Mouse (Mus musculus): Measurements from ENCODE around the gene Acad10.
A peak's percentile ranks its signal among the peaks of the same experiment; 100 is the strongest.
"Not testable (repeated sequence)": the region's sequence is repeated elsewhere in the genome, so short reads cannot be mapped to it uniquely, and the experiment has no call there.

The Acad10 gene

DNA sequence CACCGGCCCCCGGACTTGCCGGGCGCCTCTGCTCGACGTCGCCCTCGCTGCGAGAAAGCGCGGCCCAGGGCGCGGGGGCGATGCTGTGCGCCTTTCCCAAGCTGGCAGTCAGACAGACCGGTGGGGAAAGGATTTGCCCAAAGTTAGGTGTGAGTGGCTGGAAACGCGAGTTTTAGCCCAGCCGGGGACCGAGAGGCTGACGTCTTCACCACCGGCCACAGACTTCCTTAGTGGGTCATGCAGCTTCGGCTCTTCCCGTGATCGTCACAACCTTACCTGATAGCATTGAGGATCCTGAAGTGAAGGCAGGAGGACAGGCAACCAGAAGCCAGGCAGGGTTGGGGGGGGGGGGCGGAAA is 562 bp upstream of the Acad10 start:
- no peak for DNase-seq (ENCODE audit: extremely low read depth, low read depth, low spot score)

DNA sequence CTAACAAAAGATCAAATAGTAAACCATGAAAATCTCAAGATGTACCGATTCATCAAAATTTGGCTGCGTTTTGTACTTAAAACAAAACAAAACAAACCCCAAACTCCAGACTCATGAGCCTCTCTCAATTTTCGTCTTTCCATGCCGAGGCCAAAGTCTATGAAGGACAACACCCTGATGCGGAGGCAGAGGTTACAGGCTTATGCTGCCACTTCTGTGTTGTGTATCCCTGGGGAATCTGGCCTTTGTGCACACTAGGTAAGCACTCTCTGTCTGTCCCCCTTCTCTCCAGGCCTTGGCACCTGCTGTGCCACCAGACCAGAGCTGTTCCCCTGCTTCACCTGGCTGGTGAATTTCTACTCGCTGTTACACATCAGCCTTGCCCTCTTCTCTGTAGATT is 2.7 kb downstream of the Acad10 start:
- DNase-seq (ENCODE audit: extremely low read depth, low read depth, low spot score) = not testable (repeated sequence)

DNA sequence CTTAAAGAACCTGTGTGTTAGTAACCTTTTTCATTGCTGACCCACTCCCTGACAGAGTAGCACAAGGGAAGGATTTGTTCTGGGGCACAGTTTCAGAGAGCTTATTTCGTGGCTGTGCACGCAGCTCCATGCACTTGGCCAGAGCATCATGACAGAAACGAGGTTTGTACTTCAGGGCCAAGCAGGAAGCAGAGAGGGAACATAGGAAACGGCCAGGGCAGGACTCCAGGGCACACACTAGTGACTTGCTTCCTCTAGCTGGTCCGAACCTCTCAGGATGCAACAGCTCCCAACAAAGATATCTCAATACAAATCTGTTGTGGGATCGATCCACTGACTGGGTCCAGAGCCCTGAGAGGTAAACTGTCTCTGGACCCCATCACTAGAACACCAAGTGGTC is 3.4 kb downstream of the Acad10 start:
- DNase-seq (ENCODE audit: extremely low read depth, low read depth, low spot score) = not testable (repeated sequence)

DNA sequence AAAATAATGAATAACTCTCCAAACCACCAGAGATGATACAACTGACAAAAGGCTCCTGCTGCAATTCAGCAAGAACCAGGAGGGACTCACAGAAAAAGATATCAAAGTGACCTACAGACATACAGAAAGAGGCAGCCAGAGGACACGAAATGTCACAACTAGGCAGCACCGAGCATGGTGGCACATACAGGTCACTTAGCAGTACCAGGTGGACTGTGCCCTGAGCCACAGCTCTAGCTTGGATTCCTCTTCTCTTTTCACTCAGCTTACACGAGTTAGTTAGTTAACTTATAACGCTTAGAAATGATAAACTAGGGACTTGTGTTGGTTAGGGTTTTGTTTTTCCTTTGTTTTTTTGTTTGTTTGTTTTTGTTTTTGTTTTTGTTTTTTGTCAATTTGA is 5.8 kb downstream of the Acad10 start:
- no peak for DNase-seq (ENCODE audit: extremely low read depth, low read depth, low spot score)

DNA sequence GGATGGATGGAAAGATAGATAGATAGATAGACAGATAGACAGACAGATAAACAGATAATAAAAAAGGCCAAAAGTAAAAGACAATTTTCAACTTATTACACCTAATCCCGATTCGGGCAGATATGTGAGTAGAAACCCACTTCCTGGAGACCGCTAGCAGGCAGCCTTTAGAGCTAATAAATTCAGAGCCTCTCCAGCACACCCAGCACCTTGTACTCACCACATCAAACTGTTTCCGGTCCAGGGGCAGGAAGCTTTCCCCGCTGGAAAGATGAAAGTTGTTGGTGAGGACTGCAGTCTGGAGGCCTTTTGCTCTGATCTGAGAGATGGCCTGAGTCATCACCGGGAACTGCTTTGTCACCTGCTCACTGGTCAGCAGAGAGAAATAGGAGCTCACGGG is 11.2 kb downstream of the Acad10 start:
- DNase-seq (ENCODE audit: extremely low read depth, low read depth, low spot score) = no peak

DNA sequence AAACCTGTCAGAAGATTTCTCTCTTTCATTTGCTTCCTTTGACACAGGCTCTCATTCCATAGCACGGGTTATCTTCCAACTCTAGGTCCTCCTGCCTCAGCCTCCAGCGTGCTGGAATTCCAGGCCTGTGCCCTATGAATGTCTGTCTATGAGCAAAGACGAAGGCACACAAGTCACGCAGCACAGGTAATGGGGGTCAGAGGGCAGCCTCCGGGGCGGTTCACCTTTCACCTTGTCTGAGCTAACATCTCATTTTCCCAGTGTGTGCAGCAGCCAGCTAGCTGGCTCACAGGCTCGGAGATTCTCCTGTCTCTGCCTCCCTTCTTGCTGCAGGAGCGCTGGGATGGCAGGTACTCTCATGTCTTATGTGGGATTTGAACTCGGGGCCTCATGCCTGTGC is 20.7 kb downstream of the Acad10 start:
- no peak for DNase-seq (ENCODE audit: extremely low read depth, low read depth, low spot score)

DNA sequence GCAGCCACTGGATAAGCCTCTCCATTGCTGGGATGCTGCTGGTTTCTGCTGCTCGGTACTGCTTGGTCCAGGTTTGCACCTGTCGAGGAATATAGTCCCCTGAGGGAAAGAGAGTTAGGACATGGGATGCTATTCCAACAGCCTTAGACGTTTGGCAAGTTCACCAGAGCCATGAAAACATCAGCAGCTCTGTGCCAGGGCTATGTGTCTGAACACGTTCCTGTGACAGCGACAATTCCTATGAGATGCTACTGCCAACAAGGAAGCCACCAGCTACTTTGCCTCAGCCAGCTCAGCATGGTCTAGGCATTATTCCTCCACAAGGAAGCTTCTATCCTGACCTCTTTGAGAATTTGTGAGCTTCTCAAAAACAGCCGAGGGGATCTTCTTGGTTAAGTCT is 23.0 kb downstream of the Acad10 start:
- peak; percentile 87 for DNase-seq (ENCODE audit: extremely low read depth, low read depth, low spot score)

DNA sequence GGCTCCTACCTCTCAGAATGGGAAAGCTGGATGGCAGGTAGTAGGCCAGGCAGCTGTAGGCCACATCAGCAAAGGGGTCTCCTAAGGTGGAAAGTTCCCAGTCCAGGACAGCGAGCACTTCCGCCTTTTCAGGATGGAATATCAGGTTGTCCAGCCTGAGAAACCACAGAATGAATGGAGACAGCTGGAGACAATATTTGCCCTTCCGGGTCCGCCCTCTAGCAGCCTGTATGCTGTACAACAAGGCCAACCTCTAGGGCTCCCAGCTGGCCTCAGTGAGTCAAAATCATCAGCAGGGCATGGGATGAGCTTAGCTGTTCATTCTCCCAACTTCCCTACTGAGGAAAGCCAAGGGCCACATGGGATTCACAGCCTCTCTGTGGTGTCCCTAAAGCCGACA is 25.6 kb downstream of the Acad10 start:
- DNase-seq (ENCODE audit: extremely low read depth, low read depth, low spot score) = no peak

DNA sequence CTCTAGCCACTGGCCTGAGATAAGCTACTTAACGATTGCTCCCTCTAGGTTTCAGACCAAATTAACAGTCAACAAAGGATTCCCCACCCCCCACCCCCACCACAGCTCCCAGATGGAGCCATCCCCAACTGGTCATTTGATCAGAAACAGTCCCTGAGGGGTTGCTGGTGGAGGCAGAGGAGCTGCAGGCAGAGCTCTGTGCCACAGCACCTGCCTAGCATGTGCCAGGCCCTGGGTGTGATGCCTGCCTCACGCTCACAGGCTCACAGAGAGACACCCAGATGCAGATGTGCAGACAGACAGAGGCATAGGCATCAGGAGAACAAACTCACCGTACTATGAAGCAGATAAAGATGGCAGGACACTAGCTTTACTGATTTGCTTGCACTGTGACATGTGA is 27.5 kb downstream of the Acad10 start:
- DNase-seq (ENCODE audit: extremely low read depth, low read depth, low spot score) = no peak

DNA sequence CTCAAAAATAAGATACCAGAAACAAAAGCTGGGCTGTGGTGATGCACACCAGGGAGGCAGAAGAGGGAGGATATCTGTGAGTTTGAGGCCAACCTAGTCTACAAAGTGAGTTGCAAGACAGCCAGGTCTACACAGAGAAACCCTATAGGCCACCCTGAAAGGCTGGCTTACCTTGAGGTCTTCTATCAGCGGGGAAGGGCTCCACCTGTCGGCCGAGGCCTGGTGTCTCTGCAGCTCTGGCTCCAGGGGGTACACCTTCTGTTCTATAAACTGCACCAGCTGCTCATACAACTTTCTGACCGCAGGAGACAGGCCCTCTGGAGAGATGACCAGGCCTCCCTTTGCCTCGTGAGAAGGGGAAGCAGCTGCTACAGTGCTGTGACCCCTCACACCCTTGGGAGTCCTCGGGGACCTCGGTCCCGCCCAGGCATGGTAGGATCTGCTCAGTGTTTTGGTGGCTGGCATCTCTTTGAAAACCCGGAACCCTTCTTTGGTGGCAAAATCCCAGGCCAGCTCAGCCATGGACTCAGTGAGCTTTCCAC is 29.1 kb downstream of the Acad10 start:
- DNase-seq (ENCODE audit: extremely low read depth, low read depth, low spot score) = not testable (repeated sequence)

DNA sequence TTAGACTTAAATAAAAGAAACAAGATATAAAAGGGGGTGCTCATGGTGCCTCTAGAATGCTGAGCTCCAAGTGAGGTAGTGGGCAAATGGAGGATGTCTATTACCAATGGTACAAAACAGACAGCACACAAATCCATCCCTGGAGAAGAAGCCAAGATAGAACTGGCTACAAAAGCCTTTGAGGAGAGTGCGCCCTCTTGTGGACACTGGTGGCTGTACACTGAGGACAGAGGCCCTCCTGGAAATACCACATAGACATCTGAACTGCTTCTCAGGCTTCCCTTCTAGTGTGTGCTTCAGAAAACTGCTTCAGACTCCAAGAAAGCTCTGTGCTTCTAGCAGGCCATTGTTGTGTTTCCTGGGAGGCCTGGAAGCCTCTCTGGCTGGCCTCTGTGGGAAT is 32.4 kb downstream of the Acad10 start:
- DNase-seq (ENCODE audit: extremely low read depth, low read depth, low spot score) = no peak

DNA sequence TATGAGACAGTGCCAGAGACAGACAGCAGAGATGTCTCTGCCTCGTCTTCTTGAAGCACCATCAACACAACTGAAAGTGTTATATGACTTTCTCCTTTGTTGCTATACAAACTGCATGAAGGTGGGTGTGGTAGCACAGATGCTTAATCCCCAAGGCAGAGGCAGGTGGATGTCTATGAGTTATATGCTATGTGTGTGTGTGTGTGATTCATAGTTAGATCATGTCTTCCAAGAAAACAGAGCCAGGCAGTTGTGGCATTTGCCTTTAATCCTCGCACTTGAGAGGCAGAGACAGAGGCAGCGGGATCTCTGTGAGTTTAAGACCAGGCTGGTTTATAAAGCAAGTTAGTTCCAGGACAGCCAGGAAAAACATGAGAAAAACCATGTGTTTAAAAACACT is 37.1 kb downstream of the Acad10 start:
- DNase-seq (ENCODE audit: extremely low read depth, low read depth, low spot score) = no peak

DNA sequence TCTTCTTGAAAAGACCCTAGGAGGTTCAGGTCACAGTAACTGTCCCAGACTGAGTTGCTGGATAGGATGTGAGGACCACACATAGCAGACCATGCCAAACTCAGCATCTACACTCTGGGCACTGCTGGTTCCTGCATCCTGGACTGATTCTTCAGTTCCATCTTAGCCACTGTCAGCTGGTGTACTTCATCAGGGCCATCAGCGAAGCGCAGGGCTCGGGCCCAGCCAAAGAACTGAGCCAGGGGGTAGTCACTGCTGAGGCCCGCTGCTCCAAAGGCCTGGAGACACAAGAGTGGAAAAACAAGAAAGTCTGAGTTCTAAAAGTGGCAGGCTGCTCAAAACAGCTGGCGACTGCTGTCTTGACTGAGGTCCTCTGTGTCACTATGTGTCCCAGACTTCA is 39.2 kb downstream of the Acad10 start:
- DNase-seq (ENCODE audit: extremely low read depth, low read depth, low spot score) = no peak

DNA sequence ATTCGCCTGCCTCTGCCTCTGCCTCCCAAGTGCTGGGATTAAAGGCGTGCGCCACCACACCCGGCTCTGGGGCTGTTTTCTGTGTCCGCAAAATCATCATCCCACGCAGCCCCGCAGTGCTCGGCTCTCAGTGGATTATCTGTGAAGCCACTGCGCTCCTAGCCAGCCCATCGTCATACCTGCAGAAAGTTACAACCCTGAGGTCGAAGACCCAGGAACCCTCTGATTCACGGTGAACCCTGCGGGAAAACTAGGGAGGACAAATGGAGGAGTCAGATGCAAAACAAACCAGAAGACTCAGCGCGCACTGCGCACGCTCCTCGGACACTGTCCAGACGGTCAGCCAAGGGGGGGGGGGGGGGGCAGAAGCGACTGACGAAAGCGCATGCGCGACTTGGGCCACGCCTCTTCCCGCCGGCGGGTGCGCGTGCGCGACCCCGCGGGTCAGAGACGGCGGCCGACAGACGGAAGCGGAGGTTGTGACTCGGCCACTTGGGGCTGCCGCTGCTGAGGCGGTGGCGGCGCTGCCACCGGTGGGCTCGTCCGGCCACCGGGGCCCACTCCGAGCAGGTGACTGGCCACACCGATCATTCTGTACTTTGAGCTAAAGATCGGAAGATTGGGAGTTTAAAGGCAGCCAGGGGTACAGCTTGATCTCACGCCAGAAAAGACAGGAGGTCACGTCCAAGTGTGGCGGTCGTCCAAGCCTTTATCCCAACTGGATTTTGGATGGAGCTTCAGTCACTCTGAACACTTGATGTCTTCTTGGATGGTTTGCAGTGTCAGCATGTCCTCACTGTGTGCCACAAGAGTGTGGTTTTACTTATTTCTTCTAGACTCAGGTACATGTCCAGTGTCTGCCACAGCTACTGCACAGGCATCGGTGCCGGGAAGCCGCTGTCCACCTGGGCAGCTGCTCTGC is 41.5 kb downstream of the Acad10 start, which contains the start of gene Acad12:
TSS of gene Acad12 (minus strand) at position 347 of the 922 bp plus-strand sequence.
- no peak for DNase-seq (ENCODE audit: extremely low read depth, low read depth, low spot score)

DNA sequence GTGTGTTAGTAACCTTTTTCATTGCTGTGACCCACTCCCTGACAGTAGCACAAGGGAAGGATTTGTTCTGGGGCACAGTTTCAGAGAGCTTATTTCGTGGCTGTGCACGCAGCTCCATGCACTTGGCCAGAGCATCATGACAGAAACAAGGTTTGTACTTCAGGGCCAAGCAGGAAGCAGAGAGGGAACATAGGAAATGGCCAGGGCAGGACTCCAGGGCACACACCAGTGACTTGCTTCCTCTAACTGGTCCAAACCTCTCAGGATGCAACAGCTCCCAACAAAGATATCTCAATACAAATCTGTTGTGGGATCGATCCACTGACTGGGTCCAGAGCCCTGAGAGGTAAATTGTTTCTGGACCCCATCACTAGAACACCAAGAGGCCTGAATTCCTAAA is 45.4 kb downstream of the Acad10 start:
- DNase-seq (ENCODE audit: extremely low read depth, low read depth, low spot score) = not testable (repeated sequence)

DNA sequence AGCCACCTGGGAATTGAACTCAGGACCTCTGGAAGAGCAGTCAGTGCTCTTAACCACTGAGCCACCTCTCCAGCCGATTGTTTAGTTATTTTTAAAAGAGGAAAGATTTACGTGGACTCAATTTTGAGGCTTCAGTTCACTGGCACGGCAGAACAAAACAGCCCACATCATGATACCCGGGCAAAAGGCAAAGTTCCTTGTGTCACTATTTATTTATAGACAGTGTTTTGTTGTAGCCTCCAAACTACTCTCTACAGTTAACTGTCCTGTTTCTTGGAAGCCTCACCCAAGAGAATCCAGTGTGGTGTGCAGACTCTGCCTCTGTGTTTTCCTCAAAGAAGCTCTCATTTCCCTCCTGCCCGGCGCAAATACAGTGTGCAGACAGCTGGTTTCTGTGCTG is 48.3 kb downstream of the Acad10 start:
- DNase-seq (ENCODE audit: extremely low read depth, low read depth, low spot score) = no peak

DNA sequence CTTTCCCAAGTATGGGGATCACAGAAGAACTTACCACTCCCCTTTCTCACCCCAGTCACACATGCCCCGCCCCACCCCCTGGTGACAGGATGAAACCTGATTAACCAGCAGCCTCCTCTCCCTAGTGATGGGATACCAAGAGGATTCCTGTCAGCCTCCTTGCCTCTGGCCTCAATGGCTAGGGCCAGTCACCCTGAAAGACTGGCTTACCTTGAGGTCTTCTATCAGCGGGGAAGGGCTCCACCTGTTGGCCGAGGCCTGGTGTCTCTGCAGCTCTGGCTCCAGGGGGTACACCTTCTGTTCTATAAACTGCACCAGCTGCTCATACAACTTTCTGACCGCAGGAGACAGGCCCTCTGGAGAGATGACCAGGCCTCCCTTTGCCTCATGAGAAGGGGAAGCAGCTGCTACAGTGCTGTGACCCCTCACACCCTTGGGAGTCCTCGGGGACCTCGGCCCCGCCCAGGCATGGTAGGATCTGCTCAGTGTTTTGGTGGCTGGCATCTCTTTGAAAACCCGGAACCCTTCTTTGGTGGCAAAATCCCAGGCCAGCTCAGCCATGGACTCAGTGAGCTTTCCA is 50.7 kb downstream of the Acad10 start:
- DNase-seq (ENCODE audit: extremely low read depth, low read depth, low spot score) = not testable (repeated sequence)

DNA sequence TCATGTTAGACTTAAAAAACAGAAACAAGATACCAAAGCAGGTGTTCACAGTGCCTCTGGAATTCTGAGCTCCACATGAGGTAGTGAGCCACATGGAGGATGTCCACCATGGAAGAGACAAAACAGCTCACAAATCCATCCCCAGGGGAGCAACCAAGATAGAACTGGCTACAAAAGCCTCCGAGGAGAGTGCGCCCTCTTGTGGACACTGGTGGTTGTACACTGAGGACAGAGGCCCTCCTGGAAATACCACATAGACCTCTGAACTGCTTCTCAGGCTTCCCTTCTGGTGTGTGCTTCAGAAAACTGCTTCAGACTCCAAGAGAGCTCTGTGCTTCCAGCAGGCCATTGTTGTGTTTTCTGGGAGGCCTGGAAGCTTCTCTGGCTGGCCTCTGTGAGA is 54.2 kb downstream of the Acad10 start:
- DNase-seq (ENCODE audit: extremely low read depth, low read depth, low spot score) = no peak

DNA sequence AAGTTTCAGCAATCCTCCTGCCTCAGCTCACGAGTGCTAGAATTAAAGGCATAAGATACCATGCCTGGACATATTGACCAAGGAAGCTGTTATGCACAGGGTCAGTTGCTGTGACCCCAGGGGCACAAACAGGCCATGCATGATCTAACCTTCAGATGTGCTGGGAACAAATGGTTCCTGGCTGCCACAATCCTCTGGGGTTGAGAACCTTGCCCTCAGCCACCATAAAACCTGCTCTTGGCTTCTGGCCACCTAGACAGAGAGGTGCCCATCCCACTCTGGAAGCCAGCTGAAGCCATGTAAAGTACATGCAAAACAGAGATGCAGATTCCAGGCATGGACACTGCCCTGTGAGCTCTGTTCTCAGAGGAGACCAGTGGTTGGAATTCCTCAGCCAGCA is 56.5 kb downstream of the Acad10 start:
- DNase-seq (ENCODE audit: extremely low read depth, low read depth, low spot score) = not testable (repeated sequence)

DNA sequence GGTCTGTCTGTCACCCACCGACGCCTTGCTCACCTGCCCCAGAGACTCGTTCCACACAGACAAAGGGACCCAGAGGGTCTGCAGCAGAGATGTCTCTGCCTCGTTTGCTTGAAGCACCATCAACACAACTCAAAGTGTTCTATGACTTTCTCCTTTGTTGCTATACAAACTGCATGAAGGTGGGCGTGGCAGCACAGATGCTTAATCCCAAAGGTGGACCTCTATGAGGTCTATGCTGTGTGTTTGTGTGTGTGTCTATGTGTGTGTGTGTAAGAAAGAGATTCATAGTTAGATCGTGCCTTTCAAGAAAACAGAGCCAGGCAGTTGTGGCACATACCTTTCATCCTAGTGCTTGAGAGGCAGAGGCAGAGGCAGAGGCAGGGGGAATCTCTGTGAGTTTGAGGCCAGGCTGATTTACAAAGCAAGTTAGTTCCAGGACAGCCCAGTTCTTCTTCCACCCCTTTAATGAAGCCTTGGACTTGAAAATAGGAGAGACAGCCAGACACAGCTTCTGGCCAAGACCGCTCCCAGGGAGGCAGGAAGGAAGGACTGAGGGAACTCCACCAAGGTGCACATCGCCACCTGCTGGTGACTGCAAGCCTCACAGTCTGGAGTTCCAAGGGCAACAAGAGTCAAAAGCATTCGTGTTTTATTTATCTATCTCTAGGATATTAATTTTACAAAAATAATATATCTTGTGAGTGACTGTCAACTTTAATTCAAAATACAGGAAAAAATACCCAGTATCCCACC is 58.6 kb downstream of the Acad10 start:
- no peak for DNase-seq (ENCODE audit: extremely low read depth, low read depth, low spot score)

DNA sequence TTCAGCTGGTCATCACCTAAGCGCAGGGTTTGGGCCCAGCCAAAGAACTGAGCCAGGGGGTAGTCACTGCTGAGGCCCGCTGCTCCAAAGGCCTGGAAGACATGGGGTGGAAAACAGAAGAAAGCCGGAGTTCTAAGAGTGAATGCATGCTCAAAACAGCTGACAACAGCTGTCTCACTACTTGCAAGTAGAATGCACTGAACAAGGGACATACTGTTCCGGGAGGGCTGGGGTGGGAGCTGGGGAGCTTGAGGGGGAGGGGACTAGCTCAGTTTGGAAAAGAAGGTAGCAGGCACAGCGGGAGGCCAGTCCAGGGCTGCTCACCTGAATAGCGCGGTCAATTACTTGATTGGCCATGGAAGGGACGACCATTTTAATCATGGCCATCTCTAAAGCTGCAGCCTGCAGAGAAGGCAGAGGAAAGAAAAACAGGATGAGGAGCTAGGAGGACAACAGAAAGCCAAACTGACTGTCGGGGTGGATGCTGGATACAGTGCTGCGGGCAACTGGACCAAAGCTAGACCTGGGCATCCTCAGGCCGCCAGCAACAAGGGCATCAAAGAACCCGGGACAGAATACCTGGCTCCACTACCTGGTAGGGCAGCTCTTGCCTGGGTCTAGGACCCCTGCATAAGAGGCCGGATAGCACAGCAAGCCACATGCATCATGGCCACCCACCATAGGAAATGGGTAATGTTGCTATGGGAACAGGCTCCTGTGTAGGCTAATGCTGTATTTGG is 61.3 kb downstream of the Acad10 start:
- no peak for DNase-seq (ENCODE audit: extremely low read depth, low read depth, low spot score)
